8 mouse cellular contexts compared by ENCODE assay signal in the genomic region with DNA sequence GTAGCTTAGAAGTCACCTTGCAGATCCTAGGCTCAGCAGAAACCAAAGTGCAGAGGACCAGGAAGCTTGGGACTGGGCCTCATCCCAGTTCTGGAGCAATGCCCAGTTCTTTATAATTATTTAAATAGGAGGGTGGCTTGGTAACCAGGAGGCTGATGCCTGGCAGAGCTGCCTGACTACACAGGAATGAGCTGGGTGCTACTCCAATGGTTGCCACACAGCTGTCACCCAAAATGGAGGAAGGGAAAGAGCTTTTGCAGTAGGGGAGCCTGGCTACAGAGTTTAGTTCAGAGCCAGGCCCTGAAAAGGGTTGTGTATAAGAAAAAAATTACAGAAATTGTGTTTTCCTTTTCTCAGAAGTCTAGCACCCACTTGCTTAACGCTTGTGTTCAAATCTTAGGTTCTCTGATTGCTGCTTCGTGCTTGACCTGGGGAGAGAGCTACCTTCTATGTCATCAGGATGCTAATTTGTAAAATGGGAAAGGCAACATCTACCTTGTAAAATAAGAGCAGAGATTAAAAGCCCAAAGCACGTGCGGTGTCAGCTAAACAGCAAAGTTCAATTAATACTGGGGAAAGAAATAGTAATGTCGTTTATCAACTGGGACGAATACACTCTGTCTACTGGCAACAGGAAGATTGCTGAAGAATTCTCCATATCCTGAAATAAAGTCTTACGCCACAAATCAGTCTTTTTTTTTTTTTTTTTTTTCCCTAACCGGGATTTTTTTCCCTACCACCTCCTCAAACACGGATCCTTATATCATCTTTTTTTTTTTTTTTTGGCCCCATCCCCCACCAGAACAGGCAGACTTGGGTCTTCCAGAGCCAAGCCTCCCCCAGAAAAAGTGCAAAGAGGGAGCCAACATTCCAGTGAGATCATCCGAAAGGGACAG. TPM values are rescaled to one million over a fixed set of nuclear protein-coding genes. Genes with fewer than 3 reads are reported as not detected.
DNase-seq lines count a peak whose midpoint lies in the region; ATAC-seq lines count a peak whose summit lies in the region.

No protein-coding gene starts in this region.

- H3K27me3 ChIP-seq in megakaryocyte, embryonic 14.5 days (replicated peaks), result no peaks in the 10 kb centered on the region
- no peaks in the 10 kb centered on the region for H3K27me3 ChIP-seq in forebrain, embryonic 16.5 days (replicated peaks; ENCODE audit: control insufficient read depth, insufficient read depth, low read length)
- H3K27me3 ChIP-seq in intestine, embryonic 16.5 days (replicated peaks; ENCODE audit: control insufficient read depth, insufficient read depth, low read length), result no peaks in the 10 kb centered on the region
- no peaks in the 10 kb centered on the region for H3K27me3 ChIP-seq in midbrain, embryonic 14.5 days (ENCODE audit: control insufficient read depth, insufficient read depth, low read length)

- peak overlapping the region; percentile 82 for H3K9ac ChIP-seq in forebrain, embryonic 16.5 days (replicated peaks; ENCODE audit: low read depth, low read length)
- peak overlapping the region; percentile 97 for H3K9ac ChIP-seq in intestine, embryonic 16.5 days (ENCODE audit: low read depth, low read length)
- peak overlapping the region; percentile 97 for H3K9ac ChIP-seq in midbrain, embryonic 14.5 days (replicated peaks; ENCODE audit: low read length)

- H3K27ac ChIP-seq in forebrain, embryonic 16.5 days (ENCODE audit: low read length), result peak overlapping the region; percentile 93
- H3K27ac ChIP-seq in intestine, embryonic 16.5 days (ENCODE audit: low read length), result peak overlapping the region; percentile 91
- H3K27ac ChIP-seq in midbrain, embryonic 14.5 days (replicated peaks; ENCODE audit: low read depth, low read length), result peak overlapping the region; percentile 95

- peaks cover 24% of the 10 kb centered on the region for H3K36me3 ChIP-seq in megakaryocyte, embryonic 14.5 days (replicated peaks; ENCODE audit: low read length)
- H3K36me3 ChIP-seq in forebrain, embryonic 16.5 days (ENCODE audit: control insufficient read depth, insufficient read depth), result 0 out of 2 replicates have a peak, but pooled peaks cover 5% of the 10 kb centered on the region
- H3K36me3 ChIP-seq in intestine, embryonic 16.5 days (ENCODE audit: control insufficient read depth, insufficient read depth, low read length), result no peaks in the 10 kb centered on the region
- H3K36me3 ChIP-seq in midbrain, embryonic 14.5 days (ENCODE audit: control insufficient read depth, insufficient read depth, low read length), result peaks cover 23% of the 10 kb centered on the region

- no peaks in the 10 kb centered on the region for H3K9me3 ChIP-seq in megakaryocyte, embryonic 14.5 days
- H3K9me3 ChIP-seq in forebrain, embryonic 16.5 days (ENCODE audit: control insufficient read depth, low read length), result no peaks in the 10 kb centered on the region
- H3K9me3 ChIP-seq in intestine, embryonic 16.5 days (ENCODE audit: control insufficient read depth, low read length), result no peaks in the 10 kb centered on the region
- H3K9me3 ChIP-seq in midbrain, embryonic 14.5 days (ENCODE audit: control insufficient read depth, low read length), result no peaks in the 10 kb centered on the region

- DNase-seq in adipocyte (ENCODE audit: low spot score), result peak; percentile 57
- DNase-seq in left cerebral cortex, postnatal 4 days, result peak; percentile 54
- peak; percentile 78 for DNase-seq in midbrain, embryonic 14.5 days
- no peak for DNase-seq in c-Kit-positive CD71-positive TER-119-positive erythroid progenitor cells, embryonic 14.5 days (ENCODE audit: low spot score)

- intact Hi-C loops in left cerebral cortex, postnatal 4 days (cut with DNase I), result no loop called here

- ATAC-seq in megakaryocyte, adult 5-6 weeks (ENCODE audit: poor library complexity, severe bottlenecking), result no peak
- peak; percentile 32 for ATAC-seq in forebrain, embryonic 16.5 days
- 0 out of 2 replicates have a peak, but pooled peaks have one; percentile 1 for ATAC-seq in intestine, embryonic 16.5 days
- no peak for ATAC-seq in midbrain, embryonic 14.5 days (ENCODE audit: low FRiP score, low TSS enrichment)

- peaks cover 39% of the 10 kb centered on the region for H3K4me1 ChIP-seq in megakaryocyte, embryonic 14.5 days
- peaks cover 46% of the 10 kb centered on the region for H3K4me1 ChIP-seq in forebrain, embryonic 16.5 days (replicated peaks; ENCODE audit: control insufficient read depth, insufficient read depth, low read length)
- peaks cover 26% of the 10 kb centered on the region for H3K4me1 ChIP-seq in intestine, embryonic 16.5 days (ENCODE audit: control insufficient read depth, insufficient read depth, low read length)
- H3K4me1 ChIP-seq in midbrain, embryonic 14.5 days (ENCODE audit: control insufficient read depth, insufficient read depth, low read length), result peaks cover 36% of the 10 kb centered on the region

- H3K4me3 ChIP-seq in megakaryocyte, embryonic 14.5 days (replicated peaks), result peak overlapping the region; percentile 95
- H3K4me3 ChIP-seq in forebrain, embryonic 16.5 days (replicated peaks; ENCODE audit: low read length), result peak overlapping the region; percentile 62
- H3K4me3 ChIP-seq in intestine, embryonic 16.5 days (ENCODE audit: low read length), result peak overlapping the region; percentile 95
- H3K4me3 ChIP-seq in midbrain, embryonic 14.5 days (replicated peaks; ENCODE audit: low read depth, low read length), result peak overlapping the region; percentile 95

- peak overlapping the region; percentile 50 for H3K4me2 ChIP-seq in forebrain, embryonic 16.5 days (ENCODE audit: low read length)
- peak overlapping the region; percentile 44 for H3K4me2 ChIP-seq in intestine, embryonic 16.5 days (ENCODE audit: low read depth, low read length)
- H3K4me2 ChIP-seq in midbrain, embryonic 14.5 days (ENCODE audit: low read length), result peak overlapping the region; percentile 61

- WGBS in forebrain, embryonic 16.5 days, result 11% methylated on average over 10 of the region's 10 CpGs
- 14% methylated on average over 10 of the region's 10 CpGs for WGBS in intestine, embryonic 16.5 days
- 18% methylated on average over 10 of the region's 10 CpGs for WGBS in midbrain, embryonic 14.5 days

RNA-seq across cellular contexts. Expression of gene Sptan1, which starts 0.8 kb away (rescaled TPM):
- 4.4 and 63.0 TPM in 2 replicates for polyA plus RNA-seq in megakaryocyte, embryonic 14.5 days (2012; ENCODE audit: insufficient read depth, low replicate concordance)
- total RNA-seq in megakaryocyte, adult 5-6 weeks (2015), result 59.3 and 72.4 TPM in 2 replicates
- 131 and 136 TPM in 2 replicates for total RNA-seq in megakaryocyte, adult 5-6 weeks (2017)
- polyA plus RNA-seq in forebrain, embryonic 16.5 days (2015; fragmentation: Nextera tagmentation; extraction: Ambion mirVana), result 243 and 294 TPM in 2 replicates
- polyA plus RNA-seq in intestine, embryonic 16.5 days (2015; fragmentation: Nextera tagmentation; extraction: Ambion mirVana), result 66.0 and 76.0 TPM in 2 replicates
- 100 to 1,000 TPM; 880 to 916 TPM for total RNA-seq in left cerebral cortex, postnatal 4 days (2021)
- polyA plus RNA-seq in midbrain, embryonic 14.5 days (2014; fragmentation: Nextera tagmentation; extraction: Ambion mirVana), result 312 and 331 TPM in 2 replicates

RNA-seq across cellular contexts. Expression of gene Gle1, which starts 29.4 kb away (rescaled TPM):
- 8.3 and 30.4 TPM in 2 replicates for polyA plus RNA-seq in megakaryocyte, embryonic 14.5 days (2012; ENCODE audit: insufficient read depth, low replicate concordance)
- 17.5 and 18.4 TPM in 2 replicates for total RNA-seq in megakaryocyte, adult 5-6 weeks (2015)
- 44.2 and 54.7 TPM in 2 replicates for total RNA-seq in megakaryocyte, adult 5-6 weeks (2017)
- 98.6 and 101 TPM in 2 replicates for polyA plus RNA-seq in forebrain, embryonic 16.5 days (2015; fragmentation: Nextera tagmentation; extraction: Ambion mirVana)
- 38.2 and 44.6 TPM in 2 replicates for polyA plus RNA-seq in intestine, embryonic 16.5 days (2015; fragmentation: Nextera tagmentation; extraction: Ambion mirVana)
- 10 to 100 TPM; 57.2 to 59.2 TPM for total RNA-seq in left cerebral cortex, postnatal 4 days (2021)
- 53.5 and 61.5 TPM in 2 replicates for polyA plus RNA-seq in midbrain, embryonic 14.5 days (2014; fragmentation: Nextera tagmentation; extraction: Ambion mirVana)

Comparison
In these comparisons a context has a peak if more than half of its experiments do, and no peak if none do; other contexts are left out.
1. ATAC-seq: peak in forebrain, embryonic 16.5 days (single experiment) and intestine, embryonic 16.5 days (single experiment); none in megakaryocyte, adult 5-6 weeks (single experiment) and midbrain, embryonic 14.5 days (single experiment).
2. Peak in every context shown above with its lines, with median percentiles within 50 percentile points of each other: H3K4me3 ChIP-seq, H3K27ac ChIP-seq, H3K4me2 ChIP-seq and H3K9ac ChIP-seq.